Mouse (Mus musculus): ENCODE data around the gene 4930447F04Rik. TPM values are rescaled to one million over a fixed set of nuclear protein-coding genes. Genes with fewer than 3 reads are reported as not detected.

Gene 4930447F04Rik
- polyA plus RNA-seq (2012; rRNA removed): not detected in 2 replicates

DNA sequence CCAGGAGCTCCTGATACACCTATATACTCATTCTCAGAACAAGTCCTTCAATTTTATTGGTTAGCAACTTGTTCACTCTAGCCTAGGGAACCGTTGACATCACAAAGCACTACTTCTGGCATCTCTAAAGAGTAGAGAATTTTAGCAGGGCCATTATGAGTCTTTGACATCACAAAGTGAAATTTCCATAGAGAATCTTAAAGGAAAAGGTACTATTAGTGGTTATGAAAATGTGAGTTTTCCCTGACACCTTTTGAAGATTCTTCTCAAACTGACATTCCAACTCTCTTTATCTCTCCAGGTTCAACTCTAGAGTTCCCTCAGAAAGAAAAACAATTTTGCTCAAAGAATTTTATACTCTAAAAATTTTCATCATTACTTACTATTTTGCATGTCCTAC is at the start of gene 4930447F04Rik:
Gene 4930447F04Rik (minus strand): TSS at position 101 of the 400 bp plus-strand sequence.
- DNase-seq (ENCODE audit: low read depth in 1 of 2, low spot score in 2 of 2): no peak
- H3K4me1 ChIP-seq (ENCODE audit: control insufficient read depth, insufficient read depth, insufficient read length): no peaks in the 10 kb centered on the region
- no peak within 1 kb of the TSS for H3K27ac ChIP-seq (ENCODE audit: insufficient read depth, low read length)
- TF ChIP-seq CTCF (IDR thresholded peaks at IDR 0.05; ENCODE audit: extremely low read depth, insufficient read depth, insufficient read length, insufficient replicate concordance) (no peak), POLR2A (IDR thresholded peaks at IDR 0.05; ENCODE audit: low read depth, low read length) (no peak)
- no peaks in the 10 kb centered on the region for H3K27me3 ChIP-seq (ENCODE audit: control insufficient read depth, insufficient read depth, low read length)
- WGBS: 83% methylated on average over 1 of the region's 1 CpGs
- H3K4me3 ChIP-seq (ENCODE audit: extremely low read depth, insufficient read depth, insufficient read length): no peak within 1 kb of the TSS
- H3K36me3 ChIP-seq (ENCODE audit: control insufficient read depth, insufficient read depth, low read length): no peaks in the 10 kb centered on the region
